Mouse (Mus musculus) C2C12 (cell line): Measurements from ENCODE around the gene Gpr108.

Source experiments
- CTCF ChIP-seq: IDR thresholded peaks from one replicate; pipeline ENCODE4 v1.5.1; 2011; ENCODE audit not compliant: control insufficient read depth, insufficient read depth, insufficient read length
- MYOD1 ChIP-seq: IDR thresholded peaks from one replicate; pipeline ENCODE4 v1.6.1; 2011; ENCODE audit warnings: low read depth; ENCODE audit not compliant: control insufficient read depth, insufficient read length
- MYOG ChIP-seq: IDR thresholded peaks from one replicate; pipeline ENCODE4 v1.6.1; 2011; ENCODE audit not compliant: control insufficient read depth, insufficient read length; ENCODE audit errors: extremely low read depth

DNA sequence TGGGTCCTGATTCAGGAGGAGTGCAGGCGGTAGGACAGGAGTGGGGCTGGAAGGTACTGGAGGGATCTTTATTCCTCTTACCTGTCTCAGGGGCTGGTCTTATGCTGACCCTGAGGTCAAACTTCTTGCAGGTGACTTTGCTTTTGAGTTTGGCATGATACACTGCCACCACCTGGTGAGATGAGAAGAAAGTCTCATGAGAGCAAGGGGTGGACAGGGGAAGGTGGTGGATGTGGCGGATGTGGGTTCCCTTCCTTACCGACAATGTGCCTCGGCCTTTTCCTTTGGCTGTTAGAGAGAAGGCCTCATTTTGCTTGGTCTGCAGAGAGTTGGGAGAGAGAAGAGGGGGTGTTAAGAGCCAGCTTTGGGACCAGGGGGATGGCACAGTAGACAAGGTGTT, 38.9 kb downstream of the Gpr108 start:
- TF ChIP-seq CTCF: no peak
- no peak for TF ChIP-seq MYOG
- no peak for TF ChIP-seq MYOD1
